ENCODE assay signal across 8 mouse cellular contexts in genomic region chr2:168050000-168050942, GRCm38 (mm10). TPM values are rescaled to one million over a fixed set of nuclear protein-coding genes. Genes with fewer than 3 reads are reported as not detected.
DNase-seq lines count a peak whose midpoint lies in the region; ATAC-seq and TF ChIP-seq lines count a peak whose summit lies in the region.

No protein-coding gene starts in this region.

- peak overlapping the region; percentile 58 for H3K9ac ChIP-seq in forebrain, embryonic 14.5 days (ENCODE audit: low read length)
- peak overlapping the region; percentile 50; the same call in 1 of the 2 replicates for H3K9ac ChIP-seq in liver, embryonic 14.5 days (replicated peaks)

- under 1% methylated on average over 56 of the region's 56 CpGs for WGBS in forebrain, embryonic 14.5 days
- 1% methylated on average over 56 of the region's 56 CpGs for WGBS in liver, embryonic 14.5 days (ENCODE audit: insufficient replicate concordance)
- 3% methylated on average over 56 of the region's 56 CpGs for WGBS in small intestine, adult 2 months

- TF ChIP-seq EP300 in liver, embryonic 14.5 days (IDR thresholded peaks at IDR 0.05; ENCODE audit: low read depth) = peak; percentile 22; the same call in 1 of the 2 replicates

- peak overlapping the region; percentile 32 for H3K4me3 ChIP-seq in forebrain, embryonic 14.5 days (ENCODE audit: low read depth, low read length)
- H3K4me3 ChIP-seq in liver, embryonic 14.5 days (ENCODE audit: insufficient read depth in 1 of 2, low read depth in 2 of 2, low read length in 2 of 2) = peak overlapping the region; percentile 51 to 53
- H3K4me3 ChIP-seq in small intestine, adult 2 months (ENCODE audit: low read depth, low read length) = peak overlapping the region; percentile 58

- no peak for TF ChIP-seq CTCF in liver, embryonic 14.5 days (IDR thresholded peaks at IDR 0.05; ENCODE audit: low read depth)
- no peak for TF ChIP-seq CTCF in small intestine, adult 2 months (IDR thresholded peaks at IDR 0.05; ENCODE audit: extremely low read depth, insufficient read length, insufficient replicate concordance, low read depth, low read length)

- H3K9me3 ChIP-seq in forebrain, embryonic 14.5 days (replicated peaks; ENCODE audit: control insufficient read depth, low read length) = no peaks in the 10 kb centered on the region
- H3K9me3 ChIP-seq in liver, embryonic 14.5 days (ENCODE audit: control insufficient read depth, low read length) = no peaks in the 10 kb centered on the region

- TF ChIP-seq POLR2A in small intestine, adult 2 months (IDR thresholded peaks at IDR 0.05; ENCODE audit: low read depth, low read length) = no peak

- H3K36me3 ChIP-seq in forebrain, embryonic 14.5 days (ENCODE audit: control insufficient read depth, insufficient read depth, low read length) = no peaks in the 10 kb centered on the region
- H3K36me3 ChIP-seq in liver, embryonic 14.5 days (replicated peaks; ENCODE audit: control insufficient read depth, insufficient read depth, low read depth) = no peaks in the 10 kb centered on the region
- H3K36me3 ChIP-seq in small intestine, adult 2 months (ENCODE audit: control insufficient read depth, insufficient read depth, low read length) = no peaks in the 10 kb centered on the region

- no peak overlapping the region for H3K27ac ChIP-seq in forebrain, embryonic 14.5 days (ENCODE audit: low read depth, low read length)
- no peak overlapping the region for H3K27ac ChIP-seq in liver, embryonic 14.5 days
- H3K27ac ChIP-seq in small intestine, adult 2 months (ENCODE audit: insufficient read depth, low read depth, low read length) = 0 out of 2 replicates have a peak overlapping the region, but pooled peaks have one; percentile 5

- ATAC-seq in forebrain, embryonic 14.5 days = no peak
- ATAC-seq in liver, embryonic 14.5 days (ENCODE audit: insufficient read depth) = peak; percentile 81

- H3K27me3 ChIP-seq in forebrain, embryonic 14.5 days (replicated peaks; ENCODE audit: control insufficient read depth, insufficient read depth, low read length) = peaks cover 31% of the 10 kb centered on the region
- H3K27me3 ChIP-seq in liver, embryonic 14.5 days (ENCODE audit: control insufficient read depth, insufficient read depth, low read length) = peaks cover 12% of the 10 kb centered on the region
- H3K27me3 ChIP-seq in small intestine, adult 2 months (ENCODE audit: control insufficient read depth, insufficient read depth, low read length) = peaks cover 19% of the 10 kb centered on the region

- peaks cover 13% of the 10 kb centered on the region; the same call in 1 of the 2 replicates for H3K4me1 ChIP-seq in forebrain, embryonic 14.5 days (ENCODE audit: control insufficient read depth, insufficient read depth, low read length)
- peaks cover 0 to 7% of the 10 kb centered on the region in 2 experiments; a peak in 2 of 4 replicates for H3K4me1 ChIP-seq in liver, embryonic 14.5 days (replicated peaks; ENCODE audit: control insufficient read depth in 2 of 2, insufficient read depth in 2 of 2, low read length in 1 of 2)
- H3K4me1 ChIP-seq in small intestine, adult 2 months (ENCODE audit: control insufficient read depth, insufficient read depth, insufficient read length, low read length) = peaks cover 5% of the 10 kb centered on the region

- peak; percentile 17 for DNase-seq in thymus, postnatal 4 days
- no peak for DNase-seq in thymus, postnatal 25 days
- DNase-seq in forebrain, embryonic 14.5 days (ENCODE audit: low spot score) = no peak
- DNase-seq in induced T-regulatory cell, adult 2 months (ENCODE audit: low read depth) = peak; percentile 16
- peak in 1 of 3 experiments; percentile 29 for DNase-seq in liver, embryonic 14.5 days (ENCODE audit: low read depth in 3 of 3, low spot score in 3 of 3)
- no peak for DNase-seq in thymus, postnatal 0 days (ENCODE audit: low spot score)
- no peak for DNase-seq in left cerebral cortex, adult 8-10 months (ENCODE audit: low spot score in 2 of 2)

- H3K4me2 ChIP-seq in forebrain, embryonic 14.5 days (ENCODE audit: low read length) = peak overlapping the region; percentile 73
- peak overlapping the region; percentile 84 for H3K4me2 ChIP-seq in liver, embryonic 14.5 days (ENCODE audit: low read depth)

RNA-seq across cellular contexts. Expression of gene Pard6b, which starts 30.5 kb away (rescaled TPM):
- 5.0 and 5.6 TPM in 2 replicates for polyA plus RNA-seq in forebrain, embryonic 14.5 days (2014; fragmentation: Nextera tagmentation; extraction: Ambion mirVana)
- 1.9 and 2.2 TPM in 2 replicates for polyA plus RNA-seq in liver, embryonic 14.5 days (2012; rRNA removed)
- polyA plus RNA-seq in liver, embryonic 14.5 days (2014; fragmentation: Nextera tagmentation; extraction: Ambion mirVana) = 1.8 and 2.3 TPM in 2 replicates
- polyA plus RNA-seq in small intestine, adult 2 months (2012; rRNA removed) = 18.2 and 55.5 TPM in 2 replicates
- 3.1 and 3.4 TPM in 2 replicates for polyA plus RNA-seq in thymus, postnatal 0 days (2015; fragmentation: Nextera tagmentation; extraction: Ambion mirVana)
- 1 to 10 TPM; 4.7 to 6.5 (median 5.8) TPM for total RNA-seq in left cerebral cortex, adult 8-10 months (2022)

RNA-seq across cellular contexts. Expression of gene Ripor3, which starts 39.9 kb away (rescaled TPM):
- 0.22 and 0.42 TPM in 2 replicates for polyA plus RNA-seq in forebrain, embryonic 14.5 days (2014; fragmentation: Nextera tagmentation; extraction: Ambion mirVana)
- polyA plus RNA-seq in liver, embryonic 14.5 days (2012; rRNA removed) = 2.3 and 2.6 TPM in 2 replicates
- polyA plus RNA-seq in liver, embryonic 14.5 days (2014; fragmentation: Nextera tagmentation; extraction: Ambion mirVana) = 0.88 and 1.1 TPM in 2 replicates
- polyA plus RNA-seq in small intestine, adult 2 months (2012; rRNA removed) = 2.5 and 5.3 TPM in 2 replicates
- 0.18 and 0.30 TPM in 2 replicates for polyA plus RNA-seq in thymus, postnatal 0 days (2015; fragmentation: Nextera tagmentation; extraction: Ambion mirVana)
- total RNA-seq in left cerebral cortex, adult 8-10 months (2022) = 1 to 10 TPM in 1 of 4 experiments, under 1 TPM in 3; 0.37 to 1.0 (median 0.65) TPM

Comparison
In these comparisons a context has a peak if more than half of its experiments do, and no peak if none do; other contexts are left out.
1. DNase-seq: peak in thymus, postnatal 4 days (single experiment) and induced T-regulatory cell, adult 2 months (single experiment); none in thymus, postnatal 25 days (single experiment), forebrain, embryonic 14.5 days (single experiment), thymus, postnatal 0 days (single experiment) and left cerebral cortex, adult 8-10 months (0 of 2).
2. Peak in every context shown above with its lines, with median percentiles within 50 percentile points of each other: H3K4me3 ChIP-seq.